Mouse (Mus musculus) C2C12 (cell line): ENCODE results near the gene Mbnl2.

Experiments used
- CEBPB ChIP-seq: IDR thresholded peaks from one replicate; pipeline ENCODE4 v1.6.1; 2011; ENCODE audit warnings: low read depth, mild to moderate bottlenecking, control low read depth, moderate library complexity
- CTCF ChIP-seq: IDR thresholded peaks from one replicate; pipeline ENCODE4 v1.5.1; 2011; ENCODE audit not compliant: control insufficient read depth, insufficient read depth, insufficient read length
- FOSL1 ChIP-seq: IDR thresholded peaks from one replicate; pipeline ENCODE4 v1.8.0; 2011; ENCODE audit warnings: mild to moderate bottlenecking, low read length; ENCODE audit not compliant: poor library complexity, insufficient read depth, severe bottlenecking
- MAX ChIP-seq: IDR thresholded peaks from one replicate; pipeline ENCODE4 v1.6.1; 2011; ENCODE audit warnings: mild to moderate bottlenecking, control low read depth
- MYOD1 ChIP-seq: IDR thresholded peaks from one replicate; pipeline ENCODE4 v1.6.1; 2011; ENCODE audit warnings: low read depth; ENCODE audit not compliant: control insufficient read depth, insufficient read length
- USF1 ChIP-seq: IDR thresholded peaks from one replicate; pipeline ENCODE4 v1.6.1; 2011; ENCODE audit warnings: low read depth, mild to moderate bottlenecking, control low read depth, moderate library complexity

DNA sequence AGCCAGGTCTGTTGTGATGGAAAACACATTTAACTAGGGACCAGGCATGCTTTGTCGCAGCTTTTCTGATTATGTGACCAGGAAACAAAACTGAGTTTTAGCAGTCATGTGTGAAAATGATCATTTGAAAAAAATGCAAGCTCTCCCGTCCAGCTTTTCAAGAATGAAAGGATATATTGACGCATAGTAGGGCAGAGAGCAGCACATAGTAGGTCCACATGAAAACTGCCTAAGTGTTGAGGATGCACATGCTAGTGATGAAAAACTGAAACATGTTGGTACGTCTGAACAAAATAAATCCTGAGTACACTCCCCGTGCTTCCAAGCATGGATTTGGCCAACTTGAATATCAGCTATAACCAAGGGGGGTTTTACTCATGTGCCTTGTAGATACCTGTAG, 109.1 kb downstream of the Mbnl2 start:
- TF ChIP-seq CTCF (no peak), MAX (no peak), FOSL1 (no peak), MYOD1 (no peak), CEBPB (no peak), USF1 (no peak)
